Mouse (Mus musculus): Measurements from ENCODE around the gene Utp3. TPM values are rescaled to one million over a fixed set of nuclear protein-coding genes. Genes with fewer than 3 reads are reported as not detected.

The Utp3 gene
- polyA plus RNA-seq, 1 experiment from 2014 or later, result 63.9 TPM

DNA sequence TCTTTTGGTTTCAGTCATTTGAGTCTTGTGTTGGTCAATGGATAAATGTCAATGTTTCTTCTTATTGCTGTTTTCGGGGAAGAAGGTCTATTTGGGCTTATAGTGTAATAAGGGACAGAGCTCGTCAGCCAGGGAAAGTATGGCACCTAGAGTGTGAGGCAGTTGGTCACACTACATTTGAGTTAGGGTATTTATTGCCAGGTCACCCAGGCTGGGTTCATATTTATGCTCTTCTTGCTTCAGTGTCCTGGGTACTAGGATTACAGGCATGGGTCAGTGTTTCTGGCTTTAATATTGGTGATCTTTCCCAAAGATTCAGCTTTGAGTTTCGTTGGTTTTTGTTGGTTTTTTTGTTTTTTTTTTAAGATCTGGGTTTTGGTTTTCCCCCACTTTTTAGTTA lies 48.5 kb downstream of the Utp3 start:
- Histone ChIP-seq H3K9me3 (ENCODE audit: control insufficient read depth, low read length) (no peaks in the 10 kb centered on the region), H3K4me1 (replicated peaks; ENCODE audit: control insufficient read depth, insufficient read depth, low read length) (no peaks in the 10 kb centered on the region), H3K4me2 (ENCODE audit: low read depth, low read length) (no peak overlapping the region), H3K27ac (ENCODE audit: low read length) (no peak overlapping the region), H3K9ac (ENCODE audit: low read length) (no peak overlapping the region), H3K4me3 (ENCODE audit: low read length) (no peak overlapping the region), H3K27me3 (ENCODE audit: control insufficient read depth, insufficient read depth, low read depth, low read length) (no peaks in the 10 kb centered on the region), H3K36me3 (ENCODE audit: control insufficient read depth, insufficient read depth, low read length) (no peaks in the 10 kb centered on the region)
- 78% methylated on average over 3 of the region's 3 CpGs for WGBS
- no peak for ATAC-seq (ENCODE audit: low read depth)

DNA sequence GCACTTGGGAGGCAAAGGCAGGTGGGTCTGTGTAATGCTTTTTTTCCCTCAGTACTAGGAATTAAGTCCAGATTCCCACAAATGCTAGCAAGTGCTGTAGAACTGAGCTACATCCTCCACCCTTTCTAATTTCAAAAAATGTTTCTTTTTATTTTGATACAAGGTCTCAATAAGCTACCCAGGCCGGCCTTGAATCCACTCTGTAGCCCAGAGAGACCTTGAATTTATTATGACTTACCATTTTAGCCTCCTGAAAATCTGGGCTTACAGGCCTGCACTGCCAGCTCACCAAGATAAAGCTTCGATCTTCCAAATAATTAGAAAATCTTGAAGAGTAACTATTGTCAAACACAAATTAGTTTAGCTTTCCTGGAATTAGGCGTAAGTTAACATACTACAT lies 49.8 kb downstream of the Utp3 start:
- Histone ChIP-seq H3K4me1 (replicated peaks; ENCODE audit: control insufficient read depth, insufficient read depth, low read length) (no peaks in the 10 kb centered on the region), H3K27ac (ENCODE audit: low read length) (no peak overlapping the region), H3K9ac (ENCODE audit: low read length) (no peak overlapping the region), H3K27me3 (ENCODE audit: control insufficient read depth, insufficient read depth, low read depth, low read length) (no peaks in the 10 kb centered on the region), H3K4me2 (ENCODE audit: low read depth, low read length) (no peak overlapping the region), H3K9me3 (ENCODE audit: control insufficient read depth, low read length) (no peaks in the 10 kb centered on the region), H3K4me3 (ENCODE audit: low read length) (no peak overlapping the region), H3K36me3 (ENCODE audit: control insufficient read depth, insufficient read depth, low read length) (no peaks in the 10 kb centered on the region)
- WGBS, result 89% methylated on average over 3 of the region's 3 CpGs
- ATAC-seq (ENCODE audit: low read depth), result no peak

DNA sequence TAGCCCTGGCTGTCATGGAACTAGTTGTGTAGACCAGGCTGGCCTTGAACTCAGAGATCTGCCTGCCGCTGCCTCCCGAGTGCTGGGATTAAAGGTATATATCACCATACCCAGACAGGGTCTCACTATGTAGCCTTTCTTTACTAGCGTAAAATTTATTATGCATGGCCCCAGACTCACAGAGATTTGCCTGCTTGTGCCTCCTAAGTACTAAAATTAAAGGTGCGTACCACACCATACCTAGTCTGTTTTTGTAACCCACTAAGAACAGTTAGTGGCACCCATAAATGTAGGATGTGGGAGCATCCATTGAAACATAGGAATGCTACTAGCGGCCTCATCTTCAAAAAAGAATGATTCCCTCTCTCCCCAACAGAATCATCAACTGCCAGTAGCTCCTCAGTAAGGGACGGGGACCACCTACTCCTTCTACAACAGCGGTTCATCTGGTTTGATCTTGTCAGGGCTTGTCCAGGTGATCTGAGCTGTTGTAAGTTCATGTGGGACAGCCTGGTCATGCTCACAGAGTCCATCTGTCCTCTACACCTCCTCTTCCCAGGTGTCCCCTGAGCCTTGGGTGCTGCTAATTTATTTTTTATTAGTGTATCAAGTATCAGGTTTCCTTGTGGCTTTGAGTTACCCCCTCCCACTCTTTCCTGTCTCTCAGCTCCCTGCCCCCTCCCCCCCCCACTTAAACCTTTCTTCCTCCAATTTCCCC lies 50.5 kb downstream of the Utp3 start:
- Histone ChIP-seq H3K9me3 (ENCODE audit: control insufficient read depth, low read length) (no peaks in the 10 kb centered on the region), H3K27ac (ENCODE audit: low read length) (no peak overlapping the region), H3K9ac (ENCODE audit: low read length) (no peak overlapping the region), H3K4me1 (replicated peaks; ENCODE audit: control insufficient read depth, insufficient read depth, low read length) (no peaks in the 10 kb centered on the region), H3K27me3 (ENCODE audit: control insufficient read depth, insufficient read depth, low read depth, low read length) (no peaks in the 10 kb centered on the region), H3K4me2 (ENCODE audit: low read depth, low read length) (no peak overlapping the region), H3K4me3 (ENCODE audit: low read length) (no peak overlapping the region), H3K36me3 (ENCODE audit: control insufficient read depth, insufficient read depth, low read length) (no peaks in the 10 kb centered on the region)
- no peak for ATAC-seq (ENCODE audit: low read depth)
- 89% methylated on average over 7 of the region's 7 CpGs for whole genome bisulfite sequencing

Other genes with a start within 250 kb of the Utp3 start
- not detected in 2 replicates for gene Prol1, start 237.2 kb upstream of the Utp3 start, polyA plus RNA-seq (2015; fragmentation: Nextera tagmentation; extraction: Ambion mirVana)
- gene Amtn, start 178.4 kb upstream of the Utp3 start, polyA plus RNA-seq (2015; fragmentation: Nextera tagmentation; extraction: Ambion mirVana), result not detected in 2 replicates
- not detected in 2 replicates for gene Ambn, start 98.5 kb upstream of the Utp3 start, polyA plus RNA-seq (2015; fragmentation: Nextera tagmentation; extraction: Ambion mirVana)
- gene Enam, start 66.5 kb upstream of the Utp3 start, polyA plus RNA-seq (2015; fragmentation: Nextera tagmentation; extraction: Ambion mirVana), result not detected in 2 replicates
- gene Jchain, start 26.6 kb upstream of the Utp3 start, polyA plus RNA-seq (2015; fragmentation: Nextera tagmentation; extraction: Ambion mirVana), result 0.10 TPM in 1 of 2 replicates, not detected in the other
- 8.7 and 9.1 TPM in 2 replicates for gene Rufy3, start 10.6 kb downstream of the Utp3 start, polyA plus RNA-seq (2015; fragmentation: Nextera tagmentation; extraction: Ambion mirVana)
- gene Grsf1, start 121.7 kb downstream of the Utp3 start, polyA plus RNA-seq (2015; fragmentation: Nextera tagmentation; extraction: Ambion mirVana), result 30.8 and 47.7 TPM in 2 replicates
- gene Mob1b, start 166.4 kb downstream of the Utp3 start, polyA plus RNA-seq (2015; fragmentation: Nextera tagmentation; extraction: Ambion mirVana), result 12.1 and 13.4 TPM in 2 replicates
- gene Dck, start 210.5 kb downstream of the Utp3 start, polyA plus RNA-seq (2015; fragmentation: Nextera tagmentation; extraction: Ambion mirVana), result 47.1 and 47.4 TPM in 2 replicates